Mouse (Mus musculus) liver, adult 2 months (tissue): ENCODE results near the gene Noxa1. TPM values are rescaled to one million over a fixed set of nuclear protein-coding genes. Genes with fewer than 3 reads are reported as not detected.

Source experiments
- DNase-seq: peaks from one replicate; pipeline ENCODE4 v3.0.0-alpha.2; 2011; ENCODE audit warnings: low read depth, low spot score; ENCODE audit errors: extremely low read depth
- H3K27ac ChIP-seq: fragments of 200-500 bp; replicated peaks from 2 replicates; pipeline ENCODE4 v1.5.1; 2012; ENCODE audit warnings: low read depth, mild to moderate bottlenecking, control low read depth, inconsistent platforms, low read length; ENCODE audit not compliant: insufficient read depth
- H3K27me3 ChIP-seq: fragments of 200-500 bp; 2 replicates; pipeline ENCODE4 v1.6.1; 2012; ENCODE audit warnings: mild to moderate bottlenecking, moderate library complexity, low read length, inconsistent platforms; ENCODE audit not compliant: control insufficient read depth, insufficient read depth
- H3K36me3 ChIP-seq: fragments of 200-500 bp; 2 replicates; pipeline ENCODE4 v1.6.1; 2012; ENCODE audit warnings: low read length, inconsistent platforms; ENCODE audit not compliant: control insufficient read depth, insufficient read depth
- H3K4me1 ChIP-seq: fragments of 200-500 bp; 2 replicates; pipeline ENCODE4 v1.6.1; 2011; ENCODE audit warnings: low read length; ENCODE audit not compliant: control insufficient read depth, insufficient read depth
- H3K4me3 ChIP-seq: fragments of 200-500 bp; 2 replicates; pipeline ENCODE4 v1.5.1; 2011; ENCODE audit warnings: low read depth, mild to moderate bottlenecking, control low read depth, low read length, moderate library complexity; ENCODE audit not compliant: insufficient read depth
- H3K79me2 ChIP-seq: fragments of 200-500 bp; 2 replicates; pipeline ENCODE4 v1.6.1; 2012; ENCODE audit warnings: inconsistent platforms, mild to moderate bottlenecking, low read length, moderate library complexity; ENCODE audit not compliant: control insufficient read depth, insufficient read depth
- H3K9ac ChIP-seq: fragments of 200-500 bp; 2 replicates; pipeline ENCODE4 v1.6.1; 2012; ENCODE audit warnings: low read depth, mild to moderate bottlenecking, control low read depth, inconsistent platforms, low read length
- CTCF ChIP-seq: fragments of 200-500 bp; IDR thresholded peaks from 2 replicates; pipeline ENCODE4 v1.5.1; 2011; ENCODE audit warnings: low read depth, low read length, control low read depth
- POLR2A ChIP-seq: fragments of 200-500 bp; IDR thresholded peaks from 2 replicates; pipeline ENCODE4 v1.6.1; 2011; ENCODE audit warnings: low read length, control low read depth; ENCODE audit not compliant: insufficient read depth; ENCODE audit errors: extremely low read depth
- WGBS: fragments of 180-500 bp; shearing (Covaris S2); methylation state at CpG from one replicate; pipeline ENCODE4 v1.1.7; 2018; 5-methylcytosine and 5-hydroxymethylcytosine counted together
- polyA plus RNA-seq: library from polyadenylated mRNA; depleted of rRNA; stranded (reverse); fragments of >200 nt; gene quantifications from 2 replicates; pipeline ENCODE4 v1.2.3, GENCODE M21; 2012; rRNA removed
- total RNA-seq: library from RNA; depleted of rRNA; stranded (reverse); fragments of >200 nt; gene quantifications from 2 replicates; pipeline ENCODE4 v1.2.3, GENCODE M21; 2014; rRNA removed

Gene Noxa1
- total and polyA plus RNA-seq, 2 experiments, result 0.15 TPM; not detected in 1

DNA sequence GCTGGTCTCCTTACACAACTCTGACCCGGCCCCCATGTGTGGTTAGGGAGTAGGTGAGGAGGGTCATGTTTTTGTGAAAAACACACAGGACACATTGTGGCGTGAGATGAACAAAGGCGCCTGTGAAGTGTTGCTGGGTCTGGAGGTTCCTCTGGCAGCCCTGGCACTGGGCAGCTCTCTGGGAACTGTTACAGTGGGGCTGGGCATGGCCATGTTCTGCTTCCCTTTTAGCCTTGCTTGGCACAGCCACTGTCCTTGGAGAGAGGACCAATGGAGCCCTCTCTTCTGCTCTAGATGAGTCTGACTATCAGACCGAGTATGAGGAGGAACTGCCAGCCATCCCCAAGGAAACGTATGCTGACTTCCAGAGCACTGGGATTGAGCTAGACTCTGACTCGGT, 41.8 kb downstream of the Noxa1 start:
- Histone ChIP-seq H3K4me3 (no peak overlapping the region), H3K27me3 (no peaks in the 10 kb centered on the region), H3K79me2 (peaks cover 12% of the 10 kb centered on the region), H3K4me1 (peaks cover 31% of the 10 kb centered on the region), H3K27ac (peak overlapping the region; percentile 97), H3K36me3 (peaks cover 2% of the 10 kb centered on the region; the same call in 1 of the 2 replicates), H3K9ac (no peak overlapping the region)
- 59% methylated on average over 6 of the region's 6 CpGs for WGBS
- TF ChIP-seq POLR2A (no peak), CTCF (no peak)
- DNase-seq, result peak; percentile 50

DNA sequence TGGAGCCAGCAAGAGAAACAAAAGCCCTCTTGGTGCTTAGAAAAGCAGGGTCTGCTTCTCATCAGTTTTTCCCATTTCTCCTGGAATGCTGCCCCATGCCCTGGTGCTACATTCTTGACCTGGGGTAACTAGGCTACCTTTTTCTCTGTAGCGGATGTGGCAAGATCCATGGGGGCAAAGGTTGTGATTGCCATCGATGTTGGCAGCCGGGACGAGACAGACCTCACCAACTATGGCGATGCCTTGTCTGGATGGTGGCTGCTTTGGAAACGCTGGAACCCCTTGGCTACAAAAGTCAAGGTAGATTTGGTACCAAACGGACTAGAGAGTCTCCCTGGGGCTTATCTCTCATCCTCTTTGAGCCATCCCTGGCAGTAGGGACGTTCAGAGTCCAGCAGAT, 43.5 kb downstream of the Noxa1 start:
- Histone ChIP-seq H3K4me1 (peaks cover 31% of the 10 kb centered on the region), H3K4me3 (peak overlapping the region; percentile 53), H3K27ac (peak overlapping the region; percentile 97), H3K9ac (peak overlapping the region; percentile 75), H3K27me3 (no peaks in the 10 kb centered on the region), H3K79me2 (peaks cover 12% of the 10 kb centered on the region), H3K36me3 (0 out of 2 replicates have a peak, but pooled peaks cover 2% of the 10 kb centered on the region)
- TF ChIP-seq POLR2A (no peak), CTCF (no peak)
- WGBS, result 23% methylated on average over 8 of the region's 8 CpGs
- peak; percentile 93 for DNase-seq

DNA sequence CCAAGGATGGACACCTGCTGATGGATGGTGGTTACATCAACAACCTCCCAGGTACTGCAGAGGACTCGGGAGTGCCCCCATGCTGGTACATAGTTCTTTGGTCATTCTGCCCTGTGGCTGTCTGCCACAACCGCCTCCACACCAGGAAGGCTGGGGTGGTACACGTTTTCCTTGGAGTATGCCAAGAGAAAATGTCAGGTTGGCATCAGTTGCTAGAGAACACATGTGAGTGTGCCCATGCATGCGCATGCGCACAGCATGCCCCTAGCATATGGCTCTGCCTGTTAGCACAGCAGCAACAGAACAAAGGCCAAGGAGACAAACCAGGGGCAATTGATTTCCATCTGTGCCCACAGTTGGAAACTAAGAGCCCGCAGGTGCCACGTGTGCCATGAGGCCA, 44.0 kb downstream of the Noxa1 start:
- no peaks in the 10 kb centered on the region for H3K27me3 ChIP-seq
- H3K4me1 ChIP-seq, result peaks cover 31% of the 10 kb centered on the region
- DNase-seq, result peak; percentile 96
- peaks cover 12% of the 10 kb centered on the region for H3K79me2 ChIP-seq
- 24% methylated on average over 7 of the region's 7 CpGs for WGBS
- H3K4me3 ChIP-seq, result no peak overlapping the region
- no peak overlapping the region for H3K9ac ChIP-seq
- 0 out of 2 replicates have a peak, but pooled peaks cover 2% of the 10 kb centered on the region for H3K36me3 ChIP-seq
- TF ChIP-seq POLR2A (no peak), CTCF (no peak)
- H3K27ac ChIP-seq, result peak overlapping the region; percentile 97

DNA sequence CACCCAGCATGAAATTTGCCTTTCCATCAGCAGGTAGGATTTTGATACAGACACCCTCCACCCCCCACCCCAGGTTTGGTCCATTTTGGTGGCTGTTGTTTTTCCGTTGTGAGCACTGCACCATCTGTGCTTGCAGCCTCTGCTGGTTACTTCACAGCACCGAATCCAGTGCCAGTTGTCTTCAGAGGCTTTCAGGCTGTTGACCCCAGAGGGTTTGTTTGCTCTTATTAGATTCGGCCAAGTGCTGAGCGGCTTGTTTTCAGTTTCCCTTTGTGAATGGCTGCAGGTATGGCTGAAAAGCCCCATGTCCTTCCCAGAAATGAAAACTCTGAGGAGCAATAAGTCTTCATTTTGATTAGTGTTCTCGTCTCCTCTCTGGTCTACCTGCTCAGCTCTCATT, 54.9 kb downstream of the Noxa1 start:
- Histone ChIP-seq H3K4me1 (peaks cover 3% of the 10 kb centered on the region; the same call in 1 of the 2 replicates), H3K79me2 (no peaks in the 10 kb centered on the region), H3K27me3 (no peaks in the 10 kb centered on the region), H3K27ac (no peak overlapping the region), H3K9ac (no peak overlapping the region), H3K4me3 (no peak overlapping the region), H3K36me3 (peaks cover 8% of the 10 kb centered on the region; the same call in 1 of the 2 replicates)
- 20% methylated on average over 5 of the region's 5 CpGs for WGBS
- DNase-seq, result peak; percentile 90
- no peak for TF ChIP-seq POLR2A
- TF ChIP-seq CTCF, result no peak

Other genes starting within 250 kb of the Noxa1 start
- 19.2 and 21.8 TPM in 2 replicates for gene Ehmt1, start 175.5 kb downstream of the Noxa1 start, total RNA-seq
- 19.4 and 24.0 TPM in 2 replicates for gene Ehmt1, start 175.5 kb downstream of the Noxa1 start, polyA plus RNA-seq
- 2.5 and 3.1 TPM in 2 replicates for gene Arrdc1, start 159.9 kb downstream of the Noxa1 start, total RNA-seq
- 7.4 and 12.7 TPM in 2 replicates for gene Arrdc1, start 159.9 kb downstream of the Noxa1 start, polyA plus RNA-seq
- gene Zmynd19, start 145.4 kb downstream of the Noxa1 start, total RNA-seq, result 2.0 and 3.0 TPM in 2 replicates
- 3.4 TPM in 2 replicates for gene Zmynd19, start 145.4 kb downstream of the Noxa1 start, polyA plus RNA-seq
- gene Dph7, start 132.7 kb downstream of the Noxa1 start, total RNA-seq, result 3.9 and 4.4 TPM in 2 replicates
- 3.9 and 4.6 TPM in 2 replicates for gene Dph7, start 132.7 kb downstream of the Noxa1 start, polyA plus RNA-seq
- gene Mrpl41, start 120.1 kb downstream of the Noxa1 start, total RNA-seq, result 68.1 and 77.0 TPM in 2 replicates
- gene Mrpl41, start 120.1 kb downstream of the Noxa1 start, polyA plus RNA-seq, result 24.4 and 30.1 TPM in 2 replicates
- 125 and 141 TPM in 2 replicates for gene Pnpla7, start 119.1 kb downstream of the Noxa1 start, total RNA-seq
- 113 and 122 TPM in 2 replicates for gene Pnpla7, start 119.1 kb downstream of the Noxa1 start, polyA plus RNA-seq
- gene Nsmf, start 40.8 kb downstream of the Noxa1 start, total RNA-seq, result 71.2 and 76.2 TPM in 2 replicates
- 182 and 219 TPM in 2 replicates for gene Nsmf, start 40.8 kb downstream of the Noxa1 start, polyA plus RNA-seq
- 84.8 and 91.8 TPM in 2 replicates for gene Entpd8, start 14.8 kb downstream of the Noxa1 start, total RNA-seq
- 159 and 196 TPM in 2 replicates for gene Entpd8, start 14.8 kb downstream of the Noxa1 start, polyA plus RNA-seq
- gene Nrarp, start 85.6 kb upstream of the Noxa1 start, total RNA-seq, result 0.74 and 2.1 TPM in 2 replicates
- 1.5 and 1.6 TPM in 2 replicates for gene Nrarp, start 85.6 kb upstream of the Noxa1 start, polyA plus RNA-seq
- 4.6 TPM in 2 replicates for gene Tor4a, start 101.7 kb upstream of the Noxa1 start, total RNA-seq
- 4.3 and 7.0 TPM in 2 replicates for gene Tor4a, start 101.7 kb upstream of the Noxa1 start, polyA plus RNA-seq
- 18.4 and 19.1 TPM in 2 replicates for gene Nelfb, start 116.3 kb upstream of the Noxa1 start, total RNA-seq
- 22.4 and 27.5 TPM in 2 replicates for gene Nelfb, start 116.3 kb upstream of the Noxa1 start, polyA plus RNA-seq
- gene Stpg3, start 119.5 kb upstream of the Noxa1 start, total RNA-seq, result not detected in 2 replicates
- gene Stpg3, start 119.5 kb upstream of the Noxa1 start, polyA plus RNA-seq, result not detected in 2 replicates
- not detected in 2 replicates for gene Fam166a, start 123.6 kb upstream of the Noxa1 start, total RNA-seq
- gene Fam166a, start 123.6 kb upstream of the Noxa1 start, polyA plus RNA-seq, result 0.07 TPM in 1 of 2 replicates, not detected in the other
- 80.5 and 129 TPM in 2 replicates for gene Tubb4b, start 129.6 kb upstream of the Noxa1 start, total RNA-seq
- gene Tubb4b, start 129.6 kb upstream of the Noxa1 start, polyA plus RNA-seq, result 253 and 254 TPM in 2 replicates
- gene Slc34a3, start 139.2 kb upstream of the Noxa1 start, total RNA-seq, result not detected in 2 replicates
- gene Slc34a3, start 139.2 kb upstream of the Noxa1 start, polyA plus RNA-seq, result not detected in 2 replicates
- gene Rnf224, start 141.6 kb upstream of the Noxa1 start, total RNA-seq, result not detected in 2 replicates
- gene Rnf224, start 141.6 kb upstream of the Noxa1 start, polyA plus RNA-seq, result not detected in 2 replicates
- not detected in 2 replicates for gene Rnf208, start 147.1 kb upstream of the Noxa1 start, total RNA-seq
- gene Rnf208, start 147.1 kb upstream of the Noxa1 start, polyA plus RNA-seq, result 0.27 and 0.48 TPM in 2 replicates
- not detected in 2 replicates for gene Cysrt1, start 147.3 kb upstream of the Noxa1 start, total RNA-seq
- gene Cysrt1, start 147.3 kb upstream of the Noxa1 start, polyA plus RNA-seq, result 0.17 TPM in 1 of 2 replicates, not detected in the other
- gene AL732309.1, start 151.7 kb upstream of the Noxa1 start, total RNA-seq, result 2.2 and 3.4 TPM in 2 replicates
- gene AL732309.1, start 151.7 kb upstream of the Noxa1 start, polyA plus RNA-seq, result 4.0 and 7.3 TPM in 2 replicates
- gene Tmem203, start 160.3 kb upstream of the Noxa1 start, total RNA-seq, result 13.8 and 14.5 TPM in 2 replicates
- 38.5 and 43.7 TPM in 2 replicates for gene Tmem203, start 160.3 kb upstream of the Noxa1 start, polyA plus RNA-seq
- gene Tprn, start 167.5 kb upstream of the Noxa1 start, total RNA-seq, result 0.55 and 2.6 TPM in 2 replicates
- 4.2 and 4.3 TPM in 2 replicates for gene Tprn, start 167.5 kb upstream of the Noxa1 start, polyA plus RNA-seq
- 12.7 and 17.6 TPM in 2 replicates for gene Ssna1, start 177.3 kb upstream of the Noxa1 start, total RNA-seq
- gene Ssna1, start 177.3 kb upstream of the Noxa1 start, polyA plus RNA-seq, result 23.0 and 25.5 TPM in 2 replicates
- 24.0 and 24.6 TPM in 2 replicates for gene Anapc2, start 177.3 kb upstream of the Noxa1 start, total RNA-seq
- 45.8 and 52.1 TPM in 2 replicates for gene Anapc2, start 177.3 kb upstream of the Noxa1 start, polyA plus RNA-seq
- gene Tmem210, start 193.0 kb upstream of the Noxa1 start, total RNA-seq, result not detected in 2 replicates
- not detected in 2 replicates for gene Tmem210, start 193.0 kb upstream of the Noxa1 start, polyA plus RNA-seq
- gene Lrrc26, start 194.8 kb upstream of the Noxa1 start, total RNA-seq, result not detected in 2 replicates
- 0.07 and 0.10 TPM in 2 replicates for gene Lrrc26, start 194.8 kb upstream of the Noxa1 start, polyA plus RNA-seq
- 0.07 TPM in 1 of 2 replicates, not detected in the other for gene Grin1, start 224.0 kb upstream of the Noxa1 start, total RNA-seq
- gene Grin1, start 224.0 kb upstream of the Noxa1 start, polyA plus RNA-seq, result not detected in 2 replicates
- 17.3 and 19.5 TPM in 2 replicates for gene Man1b1, start 237.2 kb upstream of the Noxa1 start, total RNA-seq
- 8.1 TPM in 2 replicates for gene Man1b1, start 237.2 kb upstream of the Noxa1 start, polyA plus RNA-seq